Mouse (Mus musculus) C2C12 (cell line): ENCODE measurements at regions not wholly inside any gene's neighbourhood (a gene's known extent, or its start where the extent isn't known, plus 50 kb on each side); places are given as distances from the start of the nearest gene placed in this dataset.

Experiments
- H3K27me3 ChIP-seq: one replicate; pipeline ENCODE4 v1.6.1; 2011; ENCODE audit not compliant: control insufficient read depth, insufficient read depth, insufficient read length
- H3K36me3 ChIP-seq: one replicate; pipeline ENCODE4 v1.6.1; 2011; ENCODE audit not compliant: control insufficient read depth, insufficient read depth
- H3K4me3 ChIP-seq: one replicate; pipeline ENCODE4 v1.5.1; 2011; ENCODE audit warnings: mild to moderate bottlenecking, control low read depth; ENCODE audit not compliant: poor library complexity, insufficient read depth, severe bottlenecking
- H3K79me2 ChIP-seq: one replicate; pipeline ENCODE4 v1.6.1; 2011; ENCODE audit not compliant: control insufficient read depth, insufficient read depth
- H3K79me3 ChIP-seq: one replicate; pipeline ENCODE4 v1.6.1; 2011; ENCODE audit warnings: low read depth, control low read depth
- H3ac ChIP-seq: one replicate; pipeline ENCODE3; 2011; ENCODE audit warnings: low read depth; ENCODE audit not compliant: control insufficient read depth, insufficient read length
- CEBPB ChIP-seq: IDR thresholded peaks from one replicate; pipeline ENCODE4 v1.6.1; 2011; ENCODE audit warnings: low read depth, mild to moderate bottlenecking, control low read depth, moderate library complexity
- CTCF ChIP-seq: IDR thresholded peaks from one replicate; pipeline ENCODE4 v1.5.1; 2011; ENCODE audit not compliant: control insufficient read depth, insufficient read depth, insufficient read length
- FOSL1 ChIP-seq: IDR thresholded peaks from one replicate; pipeline ENCODE4 v1.8.0; 2011; ENCODE audit warnings: mild to moderate bottlenecking, low read length; ENCODE audit not compliant: poor library complexity, insufficient read depth, severe bottlenecking
- MAX ChIP-seq: IDR thresholded peaks from one replicate; pipeline ENCODE4 v1.6.1; 2011; ENCODE audit warnings: mild to moderate bottlenecking, control low read depth
- MYOD1 ChIP-seq: IDR thresholded peaks from one replicate; pipeline ENCODE4 v1.6.1; 2011; ENCODE audit warnings: low read depth; ENCODE audit not compliant: control insufficient read depth, insufficient read length
- MYOG ChIP-seq: IDR thresholded peaks from one replicate; pipeline ENCODE4 v1.6.1; 2011; ENCODE audit not compliant: control insufficient read depth, insufficient read length; ENCODE audit errors: extremely low read depth
- USF1 ChIP-seq: IDR thresholded peaks from one replicate; pipeline ENCODE4 v1.6.1; 2011; ENCODE audit warnings: low read depth, mild to moderate bottlenecking, control low read depth, moderate library complexity

- no peak overlapping the region for H3ac ChIP-seq
- no peaks in the 10 kb centered on the region for H3K79me2 ChIP-seq
- no peaks in the 10 kb centered on the region for H3K36me3 ChIP-seq
- no peaks in the 10 kb centered on the region for H3K27me3 ChIP-seq
- no peaks in the 10 kb centered on the region for H3K79me3 ChIP-seq
- no peak overlapping the region for H3K4me3 ChIP-seq
- TF ChIP-seq CEBPB: no peak
- TF ChIP-seq FOSL1: no peak
- no peak for TF ChIP-seq CTCF
Observed at GRCm38 (mm10) chr16:47568051-47568450, 715.5 kb upstream of the Dppa4 start.

- H3K79me2 ChIP-seq: no peaks in the 10 kb centered on the region
- H3K27me3 ChIP-seq: no peaks in the 10 kb centered on the region
- H3K4me3 ChIP-seq: no peak overlapping the region
- no peak for TF ChIP-seq MYOD1
- no peak for TF ChIP-seq MYOG
- no peak for TF ChIP-seq CEBPB
- no peak for TF ChIP-seq USF1
- TF ChIP-seq MAX: no peak
- TF ChIP-seq CTCF: no peak
- TF ChIP-seq FOSL1: no peak
- H3ac ChIP-seq: no peak overlapping the region
- no peaks in the 10 kb centered on the region for H3K79me3 ChIP-seq
- H3K36me3 ChIP-seq: no peaks in the 10 kb centered on the region
Observed at GRCm38 (mm10) chr16:47599476-47599875, 684.1 kb upstream of the Dppa4 start.
